Mouse (Mus musculus) inflammation-experienced regulatory T-cells, adult 6 months (primary cell): Measurements from ENCODE around the gene Klk1b9. TPM values are rescaled to one million over a fixed set of nuclear protein-coding genes. Genes with fewer than 3 reads are reported as not detected.

Experiments
- polyA plus RNA-seq, 3 experiments: library from polyadenylated mRNA; unstranded; fragments of 100-300 nt; shearing (Covaris generic); gene quantifications; one replicate each; pipeline ENCODE4 v1.2.1; 2017

Klk1b9 gene
- polyA plus RNA-seq, 3 experiments from 2014 or later, result 1.5 to 2.8 TPM; not detected in 1

Other genes starting within 250 kb of the Klk1b9 start
- gene Klk12, start 207.2 kb upstream of the Klk1b9 start, polyA plus RNA-seq, result not detected
- under 1 TPM in 1 of 3 experiments, not detected in 2; 0.46 TPM for gene Klk11, start 201.5 kb upstream of the Klk1b9 start, polyA plus RNA-seq
- gene Klk10, start 195.0 kb upstream of the Klk1b9 start, polyA plus RNA-seq, result under 1 TPM in 1 of 3 experiments, not detected in 2; 0.73 TPM
- gene Klk9, start 184.2 kb upstream of the Klk1b9 start, polyA plus RNA-seq, result not detected
- 100 to 1,000 TPM; 127 to 173 (median 148) TPM for gene Klk8, start 178.5 kb upstream of the Klk1b9 start, polyA plus RNA-seq
- under 1 TPM in 1 of 3 experiments, not detected in 2; 0.17 TPM for gene Klk7, start 164.8 kb upstream of the Klk1b9 start, polyA plus RNA-seq
- gene Klk6, start 151.6 kb upstream of the Klk1b9 start, polyA plus RNA-seq, result under 1 TPM in 1 of 3 experiments, not detected in 2; 0.52 TPM
- not detected for gene Klk5, start 134.1 kb upstream of the Klk1b9 start, polyA plus RNA-seq
- gene Klk4, start 94.9 kb upstream of the Klk1b9 start, polyA plus RNA-seq, result not detected
- gene Klk15, start 42.3 kb upstream of the Klk1b9 start, polyA plus RNA-seq, result not detected
- gene Klk1b8, start 25.4 kb upstream of the Klk1b9 start, polyA plus RNA-seq, result not detected
- not detected for gene Klk1b1, start 9.3 kb upstream of the Klk1b9 start, polyA plus RNA-seq
- gene Klk1b11, start 19.8 kb downstream of the Klk1b9 start, polyA plus RNA-seq, result not detected
- not detected for gene Klk1b26, start 36.1 kb downstream of the Klk1b9 start, polyA plus RNA-seq
- gene Klk1b27, start 76.2 kb downstream of the Klk1b9 start, polyA plus RNA-seq, result 1 to 10 TPM; 3.3 to 6.3 (median 4.1) TPM
- not detected for gene Klk1b21, start 126.3 kb downstream of the Klk1b9 start, polyA plus RNA-seq
- not detected for gene Klk1b22, start 136.6 kb downstream of the Klk1b9 start, polyA plus RNA-seq
- gene Klk1b16, start 160.7 kb downstream of the Klk1b9 start, polyA plus RNA-seq, result not detected
- gene Klk1b24, start 212.2 kb downstream of the Klk1b9 start, polyA plus RNA-seq, result not detected
- gene Klk1b3, start 222.1 kb downstream of the Klk1b9 start, polyA plus RNA-seq, result not detected
- not detected for gene Klk1b4, start 231.4 kb downstream of the Klk1b9 start, polyA plus RNA-seq
- not detected for gene Klk1b5, start 239.9 kb downstream of the Klk1b9 start, polyA plus RNA-seq
- under 1 TPM in 1 of 3 experiments, not detected in 2; 0.44 TPM for gene Klk1, start 249.3 kb downstream of the Klk1b9 start, polyA plus RNA-seq